Mouse (Mus musculus) lung, embryonic 15.5 days (tissue): Measurements from ENCODE around the gene Ttpal. TPM values are rescaled to one million over a fixed set of nuclear protein-coding genes. Genes with fewer than 3 reads are reported as not detected.

Source experiments
- ATAC-seq: fragments of 200-750 bp; cut with Nextera tagmentation; 2 replicates; pipeline ENCODE4 v1.8.0; 2017; ENCODE audit warnings: moderate number of reproducible peaks, borderline replicate concordance; ENCODE audit not compliant: low FRiP score, low TSS enrichment; ENCODE audit errors: extremely low read depth
- H3K27ac ChIP-seq: fragments of 300-500 bp; sonication (generic); 2 replicates; pipeline ENCODE4 v1.5.1; 2015; ENCODE audit warnings: moderate library complexity, mild to moderate bottlenecking, inconsistent platforms
- H3K27me3 ChIP-seq: fragments of 300-500 bp; sonication (generic); 2 replicates; pipeline ENCODE4 v1.6.1; 2015; ENCODE audit warnings: inconsistent platforms
- H3K36me3 ChIP-seq: fragments of 300-500 bp; sonication (generic); 2 replicates; pipeline ENCODE4 v1.6.1; 2015; ENCODE audit warnings: inconsistent platforms
- H3K4me1 ChIP-seq: fragments of 300-500 bp; sonication (generic); 2 replicates; pipeline ENCODE4 v1.6.1; 2015; ENCODE audit warnings: inconsistent platforms
- H3K4me2 ChIP-seq: fragments of 300-500 bp; sonication (generic); 2 replicates; pipeline ENCODE4 v1.6.1; 2015; ENCODE audit warnings: inconsistent platforms, mild to moderate bottlenecking, moderate library complexity
- H3K4me3 ChIP-seq: fragments of 300-500 bp; sonication (generic); 2 replicates; pipeline ENCODE4 v1.5.1; 2015; ENCODE audit warnings: mild to moderate bottlenecking, inconsistent platforms
- H3K9ac ChIP-seq: fragments of 300-500 bp; sonication (generic); 2 replicates; pipeline ENCODE4 v1.6.1; 2015; ENCODE audit warnings: inconsistent platforms
- H3K9me3 ChIP-seq: fragments of 300-500 bp; sonication (generic); 2 replicates; pipeline ENCODE4 v1.6.1; 2016; ENCODE audit warnings: inconsistent platforms
- WGBS: fragments of 180-500 bp; shearing (Covaris S2); methylation state at CpG from one replicate; pipeline ENCODE4 v1.1.7; 2015; 5-methylcytosine and 5-hydroxymethylcytosine counted together
- polyA plus RNA-seq: library from polyadenylated mRNA; unstranded; fragments of >200 nt; fragmentation: Nextera tagmentation; extraction: Ambion mirVana; gene quantifications from 2 replicates; pipeline ENCODE4 v1.2.1, GENCODE M21; 2015

The Ttpal gene
- polyA plus RNA-seq, 1 experiment from 2014 or later: 30.4 TPM

- no peak overlapping the region for H3K9ac ChIP-seq
- 79% methylated on average over 2 of the region's 2 CpGs for WGBS
- no peak overlapping the region for H3K4me2 ChIP-seq
- ATAC-seq: no peak
- H3K9me3 ChIP-seq: no peaks in the 10 kb centered on the region
- no peaks in the 10 kb centered on the region for H3K27me3 ChIP-seq
- no peak overlapping the region for H3K4me3 ChIP-seq
- no peaks in the 10 kb centered on the region for H3K4me1 ChIP-seq
- H3K27ac ChIP-seq: no peak overlapping the region
- H3K36me3 ChIP-seq: no peaks in the 10 kb centered on the region
Observed at GRCm38 (mm10) chr2:163577986-163578385, 24.1 kb upstream of the Ttpal start.

GRCm38 (mm10) chr2:163580069-163580945 is 21.8 kb upstream of the Ttpal start:
- Histone ChIP-seq H3K4me2 (no peak overlapping the region), H3K9me3 (no peaks in the 10 kb centered on the region), H3K27ac (no peak overlapping the region), H3K27me3 (no peaks in the 10 kb centered on the region), H3K36me3 (no peaks in the 10 kb centered on the region), H3K4me1 (no peaks in the 10 kb centered on the region), H3K4me3 (no peak overlapping the region), H3K9ac (no peak overlapping the region)
- no peak for ATAC-seq
- WGBS: 69% methylated on average over 13 of the region's 13 CpGs

GRCm38 (mm10) chr2:163583226-163584087 is 18.7 kb upstream of the Ttpal start:
- H3K9me3 ChIP-seq: no peaks in the 10 kb centered on the region
- H3K36me3 ChIP-seq: no peaks in the 10 kb centered on the region
- H3K27me3 ChIP-seq: no peaks in the 10 kb centered on the region
- H3K27ac ChIP-seq: no peak overlapping the region
- H3K4me3 ChIP-seq: no peak overlapping the region
- ATAC-seq: no peak
- H3K9ac ChIP-seq: no peak overlapping the region
- 0 out of 2 replicates have a peak, but pooled peaks cover 3% of the 10 kb centered on the region for H3K4me1 ChIP-seq
- WGBS: 80% methylated on average over 10 of the region's 10 CpGs
- H3K4me2 ChIP-seq: no peak overlapping the region

DNA sequence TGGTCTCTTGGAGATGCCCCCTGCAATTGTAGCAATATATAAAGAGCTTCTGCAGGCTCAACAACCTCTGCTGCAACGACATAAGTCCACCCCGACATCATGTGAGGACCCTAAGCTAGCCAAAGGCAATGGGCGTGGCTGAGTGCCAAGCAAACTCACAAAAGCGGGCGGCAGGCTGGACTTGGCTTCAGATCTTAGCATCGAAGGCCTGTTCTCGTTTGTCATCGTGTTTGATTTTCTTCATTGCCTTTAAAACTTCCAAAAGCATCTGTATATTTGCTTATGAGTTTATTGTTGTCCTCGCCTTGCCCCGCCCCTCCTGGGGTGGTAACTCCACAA is 18.1 kb upstream of the Ttpal start:
- Histone ChIP-seq H3K27ac (no peak overlapping the region), H3K27me3 (no peaks in the 10 kb centered on the region), H3K36me3 (no peaks in the 10 kb centered on the region), H3K4me3 (no peak overlapping the region), H3K4me2 (no peak overlapping the region), H3K9ac (no peak overlapping the region), H3K9me3 (no peaks in the 10 kb centered on the region), H3K4me1 (0 out of 2 replicates have a peak, but pooled peaks cover 3% of the 10 kb centered on the region)
- 69% methylated on average over 10 of the region's 10 CpGs for WGBS
- ATAC-seq: no peak

DNA sequence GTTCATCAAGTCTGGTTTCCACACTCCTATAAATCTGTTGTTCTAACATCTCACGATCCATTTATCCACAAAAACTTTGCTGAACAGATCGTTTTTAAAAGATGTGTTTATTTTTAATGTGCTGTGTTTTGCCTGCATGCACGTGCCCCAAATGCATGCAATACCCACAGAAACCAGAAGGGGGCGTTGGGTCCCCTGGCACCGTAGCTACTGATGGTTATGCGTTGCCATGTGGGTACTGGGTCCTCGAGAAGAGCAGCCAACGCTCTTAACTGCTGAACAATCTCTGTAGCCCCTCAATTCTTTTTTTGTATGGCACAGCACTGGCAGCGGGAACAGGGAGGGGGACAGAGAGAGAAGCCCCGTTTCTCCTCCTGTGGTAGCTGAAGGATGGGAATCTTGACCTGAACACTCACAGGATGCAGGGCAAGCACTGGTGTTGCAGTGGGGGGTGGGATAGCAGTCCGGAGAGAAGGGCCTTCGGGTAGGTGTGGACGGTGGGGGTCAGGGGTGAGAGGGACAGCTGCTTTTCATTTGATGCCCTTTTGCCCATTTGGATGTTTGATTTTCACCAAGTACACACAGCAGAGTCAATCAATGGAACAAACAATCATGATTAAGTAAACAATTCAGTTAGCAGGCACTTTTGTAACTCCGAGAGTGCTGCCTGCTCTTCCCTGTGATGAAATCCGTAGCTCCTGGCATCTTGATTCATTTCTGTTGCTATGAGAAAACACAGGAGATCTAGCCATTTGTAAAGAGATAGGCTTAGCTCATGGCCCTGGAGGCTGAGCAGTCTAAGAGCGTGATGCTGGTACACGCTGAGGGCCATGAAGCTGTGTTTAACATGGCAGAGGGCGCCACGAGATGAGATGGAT is 15.5 kb upstream of the Ttpal start:
- ATAC-seq: no peak

GRCm38 (mm10) chr2:163587506-163587905 is 14.6 kb upstream of the Ttpal start:
- no peak overlapping the region for H3K27ac ChIP-seq
- no peak overlapping the region for H3K4me3 ChIP-seq
- no peak overlapping the region for H3K9ac ChIP-seq
- H3K4me1 ChIP-seq: 0 out of 2 replicates have a peak, but pooled peaks cover 3% of the 10 kb centered on the region
- no peak for ATAC-seq
- 55% methylated on average over 5 of the region's 5 CpGs for WGBS
- H3K4me2 ChIP-seq: no peak overlapping the region
- H3K9me3 ChIP-seq: no peaks in the 10 kb centered on the region
- H3K27me3 ChIP-seq: no peaks in the 10 kb centered on the region
- H3K36me3 ChIP-seq: no peaks in the 10 kb centered on the region

More for the DNA sequence above, 15.5 kb upstream of the Ttpal start:
- H3K4me3 ChIP-seq: no peak overlapping the region
- no peaks in the 10 kb centered on the region for H3K9me3 ChIP-seq
- H3K4me1 ChIP-seq: 0 out of 2 replicates have a peak, but pooled peaks cover 3% of the 10 kb centered on the region
- H3K9ac ChIP-seq: no peak overlapping the region
- H3K27me3 ChIP-seq: no peaks in the 10 kb centered on the region
- no peak overlapping the region for H3K27ac ChIP-seq
- H3K4me2 ChIP-seq: no peak overlapping the region
- no peaks in the 10 kb centered on the region for H3K36me3 ChIP-seq
- WGBS: 29% methylated on average over 19 of the region's 19 CpGs

- no peak overlapping the region for H3K4me3 ChIP-seq
- H3K4me1 ChIP-seq: peaks cover 8% of the 10 kb centered on the region; the same call in 1 of the 2 replicates
- no peak overlapping the region for H3K4me2 ChIP-seq
- no peak for ATAC-seq
- WGBS: 47% methylated on average over 12 of the region's 12 CpGs
- H3K27ac ChIP-seq: no peak overlapping the region
- H3K9ac ChIP-seq: no peak overlapping the region
- H3K9me3 ChIP-seq: no peaks in the 10 kb centered on the region
- H3K27me3 ChIP-seq: no peaks in the 10 kb centered on the region
- H3K36me3 ChIP-seq: no peaks in the 10 kb centered on the region
Observed at GRCm38 (mm10) chr2:163590211-163590610, 11.9 kb upstream of the Ttpal start.

DNA sequence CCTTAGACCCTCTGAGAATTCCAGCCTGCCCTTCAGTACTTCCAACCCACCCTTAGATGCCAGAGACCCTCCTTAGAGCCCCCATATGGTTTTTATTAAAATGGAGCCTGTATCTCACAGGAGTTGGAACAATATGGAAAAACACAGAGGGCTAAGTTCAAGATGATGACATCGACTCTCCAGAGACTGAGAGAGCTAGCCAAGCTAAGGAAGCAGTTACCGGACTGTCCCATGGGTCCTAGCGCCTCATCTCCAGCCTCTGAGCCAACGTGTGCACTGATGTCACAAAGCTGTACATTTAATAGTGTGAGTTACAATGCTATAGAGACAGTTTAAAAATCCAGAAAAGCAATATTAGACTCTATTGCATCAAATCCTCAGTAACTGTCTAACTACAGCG is 11.1 kb upstream of the Ttpal start:
- Histone ChIP-seq H3K36me3 (no peaks in the 10 kb centered on the region), H3K27me3 (no peaks in the 10 kb centered on the region), H3K27ac (no peak overlapping the region), H3K4me3 (no peak overlapping the region), H3K9me3 (no peaks in the 10 kb centered on the region), H3K9ac (no peak overlapping the region), H3K4me1 (peaks cover 9% of the 10 kb centered on the region; the same call in 1 of the 2 replicates), H3K4me2 (no peak overlapping the region)
- 46% methylated on average over 5 of the region's 5 CpGs for whole genome bisulfite sequencing
- no peak for ATAC-seq

- 66% methylated on average over 1 of the region's 1 CpGs for WGBS
- Histone ChIP-seq H3K9ac (no peak overlapping the region), H3K27me3 (no peaks in the 10 kb centered on the region), H3K4me3 (no peak overlapping the region), H3K36me3 (no peaks in the 10 kb centered on the region), H3K9me3 (no peaks in the 10 kb centered on the region), H3K4me1 (peaks cover 15% of the 10 kb centered on the region), H3K27ac (no peak overlapping the region), H3K4me2 (no peak overlapping the region)
- ATAC-seq: no peak
Observed at GRCm38 (mm10) chr2:163592084-163592483, 10.0 kb upstream of the Ttpal start.

- Histone ChIP-seq H3K9me3 (no peaks in the 10 kb centered on the region), H3K36me3 (no peaks in the 10 kb centered on the region), H3K4me2 (no peak overlapping the region), H3K27me3 (no peaks in the 10 kb centered on the region), H3K4me1 (peaks cover 15% of the 10 kb centered on the region), H3K4me3 (no peak overlapping the region), H3K27ac (no peak overlapping the region), H3K9ac (no peak overlapping the region)
- ATAC-seq: no peak
- 84% methylated on average over 10 of the region's 10 CpGs for WGBS
Observed at GRCm38 (mm10) chr2:163593636-163594282, 8.4 kb upstream of the Ttpal start.

DNA sequence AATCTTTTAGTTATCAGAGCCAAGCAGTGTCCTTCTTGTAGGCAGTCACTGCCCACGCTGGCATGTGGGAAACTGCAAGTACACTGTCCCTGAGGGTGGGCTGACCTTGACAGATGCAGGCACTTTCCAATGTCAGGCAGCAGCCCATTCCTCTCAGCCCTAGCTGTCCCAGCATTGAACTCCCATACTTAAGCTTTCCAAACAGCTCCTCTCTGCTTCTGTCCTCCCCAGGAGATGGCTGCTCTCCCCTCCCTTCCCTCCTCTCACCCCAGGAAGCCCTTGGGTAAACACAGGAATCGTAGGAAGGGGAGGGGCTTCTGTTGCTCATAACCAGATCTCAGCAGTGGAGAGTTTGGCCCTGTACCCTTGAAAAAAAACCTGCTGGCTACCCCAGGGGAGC is 7.0 kb upstream of the Ttpal start:
- Histone ChIP-seq H3K36me3 (no peaks in the 10 kb centered on the region), H3K27ac (peak overlapping the region; percentile 67), H3K4me2 (no peak overlapping the region), H3K9me3 (no peaks in the 10 kb centered on the region), H3K4me3 (no peak overlapping the region), H3K9ac (no peak overlapping the region), H3K4me1 (peaks cover 15% of the 10 kb centered on the region), H3K27me3 (no peaks in the 10 kb centered on the region)
- peak; percentile 57 for ATAC-seq
- WGBS: 0% methylated on average over 2 of the region's 2 CpGs
